Mouse (Mus musculus) heart, adult 2 months (tissue): ENCODE measurements at regions not wholly inside any gene's neighbourhood (a gene's known extent, or its start where the extent isn't known, plus 50 kb on each side); places are given as distances from the start of the nearest gene placed in this dataset.

Source experiments
- CTCF ChIP-seq: fragments of 200-600 bp; IDR thresholded peaks from 2 replicates; pipeline ENCODE4 v1.8.1; 2022; ENCODE audit warnings: antibody characterized with exemption, mild to moderate bottlenecking, moderate library complexity
- EP300 ChIP-seq: fragments of 200-500 bp; IDR thresholded peaks from 2 replicates; pipeline ENCODE4 v1.6.1; 2011; ENCODE audit warnings: low read depth, low read length, control low read depth; ENCODE audit not compliant: insufficient read depth

DNA sequence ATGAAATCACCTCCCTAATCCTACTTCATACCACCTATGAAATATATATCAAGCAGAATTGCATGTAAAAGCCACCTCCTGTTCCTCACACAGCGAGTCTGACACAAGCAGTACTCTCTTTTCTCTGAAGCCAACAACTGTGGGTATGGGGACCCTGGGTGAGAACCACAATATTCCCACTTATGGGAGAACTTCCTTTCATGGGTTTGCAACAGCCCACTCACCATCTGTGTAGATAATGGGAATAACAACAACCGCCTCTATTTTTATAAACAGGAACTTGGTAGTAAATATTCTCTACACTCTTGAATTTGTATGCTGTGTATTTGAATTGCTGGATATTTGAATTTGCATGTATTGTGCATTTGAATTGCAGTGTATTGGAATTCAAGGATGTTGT lies 305.0 kb downstream of the Cmpk2 start:
- TF ChIP-seq CTCF = no peak
- no peak for TF ChIP-seq EP300
